Mouse (Mus musculus) adrenal gland, postnatal 10 days (tissue): ENCODE measurements around the gene Gm11060. TPM values are rescaled to one million over a fixed set of nuclear protein-coding genes. Genes with fewer than 3 reads are reported as not detected.

Source experiments
- DNase-seq: peaks from one replicate; pipeline ENCODE4 v3.0.0; 2021; ENCODE audit warnings: mixed read lengths
- long read RNA-seq, 2 experiments: library from polyadenylated mRNA; stranded (forward); transcript quantifications; one replicate each; pipeline ENCODE4 v2.0.0; 2021
- total RNA-seq, 2 experiments: library from RNA; stranded (reverse); gene quantifications; 2 replicates each; pipeline ENCODE4 v1.2.3; 2021

The Gm11060 gene
- not detected for total RNA-seq
- long read RNA-seq, experiment 1 = 0 reads
- long read RNA-seq, experiment 2 = 0 reads

DNA sequence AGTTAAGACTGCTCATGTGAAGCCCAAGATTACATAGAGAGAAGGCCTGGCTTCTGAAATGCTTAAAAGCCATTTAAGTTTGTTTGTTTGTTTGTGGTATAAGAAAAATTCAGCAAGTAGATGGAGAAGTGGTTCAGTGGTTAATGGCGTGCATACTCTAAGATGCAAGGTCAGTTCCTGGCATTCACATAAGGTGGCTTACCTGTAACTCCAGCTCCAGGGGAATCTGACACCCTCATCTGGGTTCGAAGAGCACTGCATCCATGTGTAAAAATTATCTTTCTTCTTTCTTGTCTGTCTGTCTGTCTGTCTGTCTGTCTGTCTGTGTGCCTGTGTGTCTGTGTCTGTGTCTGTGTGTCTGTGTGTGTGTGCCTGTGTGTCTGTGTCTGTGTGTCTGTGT is at the start of gene Gm11060:
TSS of gene Gm11060 (plus strand) at position 301 of the 400 bp plus-strand sequence.
- no peak for DNase-seq

DNA sequence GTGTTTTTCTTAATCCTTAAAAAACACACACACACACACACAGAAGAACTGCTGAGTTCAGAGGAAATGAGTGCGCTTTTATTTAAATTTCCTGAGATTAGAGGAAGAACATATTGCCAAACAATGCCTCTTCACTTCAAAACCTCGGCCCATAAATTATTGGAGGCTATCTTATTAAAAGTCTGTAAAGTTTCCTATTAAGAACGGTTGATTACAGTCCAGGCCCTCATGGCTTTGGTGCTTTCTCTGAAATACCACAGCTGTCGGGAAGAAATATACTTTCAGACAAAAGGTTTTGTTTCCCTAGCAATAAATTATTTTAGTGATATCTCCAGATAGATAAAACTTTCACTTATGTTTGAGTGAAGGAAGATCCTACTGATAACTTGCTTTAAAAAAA is 48.7 kb upstream of the Gm11060 start:
- DNase-seq = no peak

DNA sequence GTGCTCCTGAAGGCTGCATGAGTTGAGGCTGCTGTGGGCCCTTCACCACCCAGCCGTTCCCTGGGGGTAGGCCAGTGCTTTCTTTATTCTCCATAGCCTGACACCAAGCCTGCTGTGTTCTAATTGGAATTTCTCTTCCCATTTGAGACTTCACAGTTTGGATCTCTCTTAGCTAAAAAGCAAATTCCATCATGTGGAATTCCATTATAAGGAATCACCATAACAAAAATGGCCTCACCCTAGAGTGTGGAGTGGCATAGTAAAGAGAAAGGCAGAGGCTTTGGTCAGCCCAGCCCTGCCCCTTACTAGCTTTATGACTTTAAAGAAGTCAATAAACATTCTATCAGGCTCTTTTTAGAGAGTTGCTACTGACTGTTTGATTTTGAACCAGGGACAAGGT is 43.5 kb upstream of the Gm11060 start:
- DNase-seq = no peak

DNA sequence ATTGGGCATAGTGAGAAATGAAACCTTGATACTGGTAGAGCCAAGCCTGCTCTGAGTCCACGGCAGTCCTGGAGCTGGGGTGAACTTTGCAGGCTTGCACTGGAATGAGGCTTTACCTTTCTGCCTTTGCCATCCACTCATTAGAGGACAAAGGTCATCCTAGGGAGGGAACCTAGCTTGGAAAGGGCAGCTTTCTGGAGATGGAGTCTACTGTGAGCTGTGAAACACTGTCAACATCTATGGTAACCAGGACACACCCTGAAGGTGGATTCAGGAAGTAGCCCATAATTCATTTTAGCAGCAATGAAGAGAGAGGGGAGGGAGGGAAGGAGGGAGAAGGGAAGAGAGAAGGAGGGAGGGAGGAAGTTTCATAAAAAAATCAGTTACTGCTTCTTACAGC is 36.3 kb upstream of the Gm11060 start:
- DNase-seq = no peak

DNA sequence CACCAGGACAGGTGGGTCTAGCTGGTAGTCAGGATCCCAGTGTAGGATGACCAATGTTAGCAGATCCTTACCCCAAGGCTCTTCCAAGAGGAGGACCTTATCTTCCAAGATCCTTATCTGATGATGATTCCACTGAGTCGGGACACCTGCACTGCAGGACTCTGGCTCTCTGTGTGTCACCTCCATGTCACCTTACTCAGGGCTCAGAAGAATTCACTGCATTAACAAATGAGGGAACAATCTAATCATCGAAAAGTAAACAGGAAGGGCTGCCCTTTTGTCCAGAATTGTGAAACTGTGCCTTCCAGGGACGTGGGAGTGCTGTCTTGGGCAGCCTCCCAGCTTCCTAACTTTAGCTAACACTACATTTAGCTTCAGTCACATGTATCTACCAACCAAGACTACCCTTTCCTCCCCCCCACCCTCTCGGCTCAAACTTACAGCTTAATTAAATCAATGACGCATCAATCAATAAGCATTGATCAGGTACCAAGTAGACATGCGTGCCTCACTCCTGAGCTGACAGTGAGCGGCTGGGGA is 33.2 kb upstream of the Gm11060 start:
- no peak for DNase-seq

DNA sequence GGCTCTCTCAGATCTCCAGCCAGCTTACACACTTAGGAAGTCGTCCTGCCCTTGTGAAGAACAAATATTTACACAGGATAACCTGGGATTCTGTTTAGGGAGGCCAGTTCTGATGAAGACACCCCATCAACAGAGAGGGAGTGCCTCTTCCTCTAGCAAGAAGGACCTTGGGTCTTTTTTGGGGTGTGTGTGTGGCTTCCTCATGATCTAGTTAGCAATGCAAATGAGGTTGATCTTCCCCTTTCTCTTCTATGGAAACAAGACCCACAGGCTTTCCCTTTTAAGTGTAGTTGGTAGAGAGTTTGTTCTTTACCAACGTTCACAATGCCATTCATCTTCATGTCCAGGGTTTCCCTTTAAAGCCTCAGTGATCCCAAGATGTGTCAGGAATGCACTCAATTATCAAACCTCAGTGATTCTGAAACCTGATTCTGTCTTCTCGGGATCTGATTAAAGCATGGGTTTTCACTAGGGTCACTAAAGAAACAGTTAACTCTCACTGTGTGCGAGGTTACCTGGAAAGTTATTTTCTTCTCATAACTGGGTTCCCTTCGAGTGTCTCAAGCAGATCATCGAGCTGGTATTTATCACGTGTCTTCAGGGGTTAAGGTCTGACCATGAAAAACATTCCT is 29.0 kb upstream of the Gm11060 start:
- no peak for DNase-seq

DNA sequence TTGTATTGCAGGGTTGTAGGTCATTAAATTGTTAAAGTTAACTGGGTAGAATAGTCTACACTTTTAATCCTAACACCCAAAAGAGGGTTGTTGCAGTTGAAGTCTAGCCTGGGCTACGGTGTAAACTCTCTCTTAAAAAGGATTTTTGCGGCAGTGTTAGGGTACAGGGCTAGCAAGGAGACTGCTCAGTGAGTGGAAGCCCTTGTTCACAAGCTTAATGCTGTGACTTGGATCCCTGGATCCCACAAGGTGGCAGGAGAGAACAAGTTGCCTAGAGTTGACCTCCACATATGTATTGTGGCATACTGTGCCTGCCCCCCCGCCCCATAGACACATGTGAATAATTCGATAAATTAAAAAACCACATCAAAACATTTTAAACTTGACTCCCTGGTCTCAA is 19.3 kb upstream of the Gm11060 start:
- peak; percentile 22 for DNase-seq

DNA sequence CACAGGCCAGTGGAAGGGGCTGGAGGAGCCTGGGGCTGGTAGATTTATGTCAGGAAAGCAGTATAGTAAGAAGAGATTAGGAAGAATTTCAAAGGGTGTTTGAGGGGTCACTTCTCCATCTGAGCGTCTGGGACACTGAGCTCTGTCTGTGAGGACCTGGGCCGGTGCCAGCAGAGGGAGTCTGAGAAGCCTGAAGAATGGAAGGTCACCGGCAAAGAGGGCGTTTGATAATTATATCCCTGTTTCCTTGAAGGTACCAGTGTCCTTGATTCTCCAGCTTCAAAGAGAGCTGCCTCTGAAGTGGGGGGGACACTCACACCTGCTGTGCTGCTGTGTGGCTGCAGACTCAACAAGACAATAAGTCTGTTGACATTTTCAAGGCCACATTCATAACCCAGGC is 17.6 kb upstream of the Gm11060 start:
- peak; percentile 57 for DNase-seq

DNA sequence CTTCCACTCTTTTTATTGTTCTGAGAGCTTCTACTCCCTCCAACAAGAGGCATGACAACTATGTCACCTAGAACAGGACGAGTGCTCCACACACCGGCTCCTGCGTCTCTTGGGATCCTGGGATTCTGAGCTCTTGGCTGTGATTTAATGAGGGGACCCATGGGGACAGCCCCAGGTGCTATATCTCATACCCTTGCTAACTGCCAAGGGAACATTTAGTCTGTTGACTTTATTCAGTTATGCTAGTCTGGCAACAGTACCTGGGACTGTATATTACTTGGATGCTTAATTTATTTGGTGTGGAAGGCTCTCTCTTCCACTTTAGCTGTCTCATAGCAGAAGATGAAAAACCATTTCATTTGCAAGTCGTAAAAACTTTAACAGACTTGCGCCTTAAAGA is 16.0 kb upstream of the Gm11060 start:
- DNase-seq = no peak

DNA sequence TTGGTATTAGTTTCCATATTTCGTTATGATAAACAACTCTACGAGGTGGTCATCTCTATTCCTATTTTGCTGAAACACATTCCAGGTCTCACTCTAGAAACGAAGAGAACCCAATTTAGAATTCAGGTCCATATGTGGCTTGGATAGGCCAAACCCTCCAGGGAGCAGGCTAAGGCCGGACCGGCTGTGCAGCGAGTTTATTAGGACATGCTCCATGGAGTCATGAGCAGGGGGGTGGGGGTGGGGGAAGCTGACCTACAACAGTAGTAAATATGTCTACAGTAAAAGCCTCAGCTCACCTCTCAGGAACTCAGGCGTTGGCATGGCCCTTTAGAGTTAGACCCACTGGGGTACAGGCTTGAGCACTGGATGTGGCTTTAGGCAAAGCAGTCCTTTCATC is 14.7 kb upstream of the Gm11060 start:
- DNase-seq = no peak

DNA sequence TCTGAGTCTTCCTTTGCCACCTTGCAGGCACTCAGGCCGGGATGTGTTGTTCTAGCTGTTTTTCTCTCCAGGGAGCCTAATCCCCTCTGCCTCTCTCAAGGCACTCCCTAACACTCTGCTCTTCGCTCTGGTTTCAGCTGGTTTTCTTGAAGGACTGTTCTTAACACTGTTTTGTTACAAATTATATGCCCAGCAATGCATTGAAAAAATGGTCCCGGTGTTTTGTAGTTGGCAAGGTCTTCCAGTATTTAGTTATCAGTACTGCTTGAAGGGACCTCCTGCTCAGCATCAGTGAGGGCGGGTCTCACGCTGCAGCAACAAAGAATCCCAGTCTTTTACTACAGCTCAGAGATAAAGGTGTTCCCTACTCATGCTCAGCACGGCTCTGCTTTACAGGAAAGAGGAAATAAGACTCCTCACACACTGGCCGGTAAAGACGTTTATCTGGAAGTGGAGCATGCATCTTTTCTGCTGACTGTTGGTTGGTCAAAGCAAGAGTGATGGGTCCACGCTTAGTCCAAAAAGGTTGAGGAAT is 9.5 kb upstream of the Gm11060 start:
- DNase-seq = no peak

DNA sequence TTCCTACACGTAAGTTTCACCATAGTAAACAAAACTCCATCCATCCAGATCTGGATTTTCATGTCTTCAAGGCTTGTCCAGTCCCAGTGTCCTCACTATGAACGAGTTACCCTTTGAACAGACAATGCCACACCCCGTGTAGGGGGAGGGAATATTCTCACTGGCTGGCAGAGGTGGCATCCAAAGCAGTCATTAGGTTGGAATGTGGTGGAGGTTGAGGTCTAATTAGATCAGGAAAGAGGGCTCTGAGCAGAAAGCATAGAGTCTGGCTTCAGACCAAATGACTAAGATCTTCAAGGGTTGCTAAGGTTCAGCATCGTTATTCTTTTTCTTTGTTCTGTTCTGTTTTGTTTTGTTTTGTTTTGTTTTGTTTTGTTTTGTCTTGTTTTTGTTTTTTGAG is 7.8 kb upstream of the Gm11060 start:
- DNase-seq = no peak

DNA sequence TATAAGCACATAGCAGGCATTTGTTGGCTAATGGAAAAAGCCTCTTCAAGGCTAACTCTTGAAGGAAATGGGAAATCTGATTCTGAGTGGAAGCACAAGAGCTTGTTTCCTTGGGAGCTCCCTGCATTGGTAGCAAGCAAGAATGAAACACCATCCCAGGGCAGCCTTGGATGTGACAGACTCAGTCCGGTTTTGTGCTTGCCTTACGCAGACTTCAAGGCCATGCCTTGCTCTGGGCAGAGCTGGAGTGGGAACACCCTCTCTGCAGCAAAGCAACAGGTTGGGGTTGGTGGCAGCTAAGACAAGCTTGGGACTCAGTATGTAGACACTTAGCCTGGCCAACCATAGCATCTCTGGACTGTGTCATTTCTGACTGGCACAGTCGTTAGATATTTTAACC is 5.7 kb upstream of the Gm11060 start:
- DNase-seq = peak; percentile 23

DNA sequence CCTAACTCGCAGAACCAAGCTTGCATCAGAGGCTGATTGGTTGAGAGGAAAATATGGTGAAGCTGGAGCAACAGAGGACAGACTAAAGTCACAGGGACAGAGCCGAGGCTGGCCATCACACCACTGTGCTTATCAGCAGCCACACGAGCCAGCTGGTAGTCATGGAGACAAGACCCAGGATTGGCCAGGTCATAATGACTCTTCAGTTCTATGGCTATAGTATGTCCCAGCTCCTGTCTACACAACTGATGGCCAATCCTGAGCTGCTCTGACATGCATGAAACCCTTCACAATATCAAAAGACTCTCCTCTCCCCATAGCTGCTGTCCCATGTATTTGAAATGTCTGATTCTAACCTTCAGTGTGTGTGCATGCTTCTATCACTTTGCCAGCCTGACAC is 3.8 kb upstream of the Gm11060 start:
- DNase-seq = no peak

DNA sequence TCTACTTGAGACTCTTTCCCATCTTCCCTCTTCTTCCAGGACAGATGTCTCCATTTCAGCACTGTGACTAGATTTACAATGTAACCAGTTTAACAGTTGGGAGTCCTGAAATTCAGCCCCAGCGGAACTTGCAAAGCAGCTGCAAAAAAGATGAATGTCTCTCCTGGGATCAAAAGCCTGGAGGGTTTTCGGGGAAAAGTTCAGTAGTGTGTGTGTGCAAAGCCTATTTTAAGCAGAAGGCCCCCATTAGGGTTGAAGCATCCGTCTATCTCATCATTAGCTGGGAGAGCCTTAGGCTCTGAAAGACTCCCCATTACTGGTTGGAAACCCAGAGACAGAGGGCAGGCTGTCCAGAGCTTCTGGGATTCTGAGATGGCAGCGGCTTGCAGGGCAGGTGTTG is 2.7 kb upstream of the Gm11060 start:
- DNase-seq = peak; percentile 35

DNA sequence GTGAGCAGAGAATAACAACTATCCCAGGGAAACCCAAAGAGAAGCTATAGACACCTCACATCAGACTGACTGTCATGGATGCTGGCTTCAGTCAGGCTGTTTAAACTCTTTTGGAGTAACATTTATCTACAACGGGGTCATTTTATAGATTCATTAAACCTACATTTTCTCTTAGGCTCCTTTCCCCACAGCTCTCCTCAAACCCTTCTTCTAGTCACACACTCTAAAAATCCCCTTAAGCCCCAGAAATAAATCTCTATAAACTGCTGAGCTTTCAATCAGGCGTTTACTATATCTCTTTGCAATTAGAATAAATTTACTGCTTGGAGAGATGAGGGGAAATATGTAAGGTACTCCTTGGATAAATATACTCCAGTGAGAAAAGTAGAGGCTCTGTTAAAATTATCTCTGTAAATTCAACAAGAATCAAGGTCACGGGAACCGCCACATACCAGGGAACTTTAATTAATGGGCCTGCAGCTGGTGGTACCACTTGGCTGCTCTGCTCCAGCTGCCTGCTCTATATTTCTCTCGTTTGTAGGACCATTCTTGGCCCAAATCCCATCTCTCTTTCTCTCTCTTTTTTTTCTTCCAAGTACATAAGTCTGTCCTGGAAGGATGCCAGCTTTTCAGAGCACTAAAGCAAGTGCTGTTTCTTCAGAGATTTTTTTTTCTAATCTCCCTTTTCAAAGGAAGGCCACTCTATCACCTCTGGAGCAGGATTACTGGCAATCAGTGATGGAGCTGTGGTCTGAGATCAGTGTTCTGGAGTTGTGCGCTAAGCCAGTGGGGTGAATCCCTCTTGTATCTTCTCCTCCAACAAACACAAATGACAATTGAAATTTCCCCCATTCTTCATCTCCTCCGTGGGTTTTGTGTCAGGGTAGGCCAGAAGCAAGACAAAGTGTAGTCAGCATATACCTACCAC is 2.0 kb upstream of the Gm11060 start:
- DNase-seq = peak; percentile 14

DNA sequence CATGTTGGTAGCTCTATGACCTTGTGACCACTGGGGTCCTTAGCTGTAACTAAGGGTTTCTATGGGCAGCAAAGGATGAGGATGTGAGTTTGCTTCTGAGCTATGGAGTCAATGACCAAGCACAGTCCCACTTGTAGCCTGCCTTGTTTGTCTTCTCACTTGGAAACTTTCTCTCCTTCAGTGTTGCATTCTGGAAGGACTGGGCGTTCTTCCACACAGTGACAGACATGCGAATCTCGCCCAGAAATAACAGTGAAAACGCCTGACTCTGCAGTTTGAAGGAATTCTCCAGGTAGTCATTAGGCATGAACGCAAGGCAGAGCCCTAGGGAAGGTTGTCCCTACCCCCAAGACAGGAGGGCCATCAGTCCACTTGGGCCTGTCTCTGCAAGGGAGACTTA is 827 bp upstream of the Gm11060 start:
- peak; percentile 53 for DNase-seq

DNA sequence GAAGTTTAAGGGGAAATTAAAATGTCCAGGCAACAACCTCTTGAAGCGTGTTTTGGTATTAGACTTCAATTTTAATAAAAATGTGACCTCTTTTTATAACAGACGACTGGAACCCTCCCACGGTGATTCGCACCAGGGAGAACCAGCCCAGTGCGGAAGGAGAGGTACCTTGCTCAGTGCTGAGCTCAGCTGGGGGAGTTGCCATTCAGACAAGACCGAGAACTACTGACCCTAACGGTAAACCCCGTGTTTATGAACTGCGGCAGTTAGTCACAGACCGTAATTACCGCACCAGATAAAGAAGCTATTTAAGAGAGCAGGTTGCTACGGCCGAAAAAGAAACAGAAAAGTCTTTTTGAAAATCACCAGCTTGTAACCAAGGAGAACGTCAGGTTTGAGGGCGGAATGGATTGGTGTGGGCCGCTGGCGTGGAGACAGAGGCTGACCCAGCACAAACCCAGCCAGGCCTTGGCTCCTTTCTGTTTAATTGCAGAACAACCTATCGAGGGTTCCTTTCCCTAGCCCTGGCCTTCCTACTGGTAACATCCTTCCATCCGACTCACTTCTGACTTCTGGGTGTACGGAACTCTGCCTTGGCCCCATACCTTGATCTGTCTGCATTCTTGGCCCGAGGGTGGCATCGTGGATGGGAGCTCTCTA is 5.6 kb downstream of the Gm11060 start:
- no peak for DNase-seq

DNA sequence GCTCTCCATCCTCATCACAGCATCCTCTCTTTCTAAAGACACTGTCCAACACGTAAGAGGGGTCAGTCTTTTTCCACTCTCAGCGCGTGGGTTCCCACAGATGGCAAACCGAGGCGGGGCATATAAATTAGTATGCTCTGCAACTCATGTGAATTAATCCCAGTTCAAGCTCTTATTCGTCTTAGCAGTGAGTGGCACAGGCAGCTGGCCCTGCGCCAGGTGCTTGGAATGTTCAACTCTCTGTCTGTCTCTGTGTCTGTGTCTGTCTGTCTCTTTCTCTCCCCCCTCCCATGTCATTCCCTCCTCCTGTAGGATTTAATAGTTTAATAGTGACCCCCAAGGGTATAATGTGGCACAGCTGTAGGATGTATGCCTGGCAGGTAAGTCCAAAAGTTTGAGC is 7.6 kb downstream of the Gm11060 start:
- DNase-seq = peak; percentile 26

DNA sequence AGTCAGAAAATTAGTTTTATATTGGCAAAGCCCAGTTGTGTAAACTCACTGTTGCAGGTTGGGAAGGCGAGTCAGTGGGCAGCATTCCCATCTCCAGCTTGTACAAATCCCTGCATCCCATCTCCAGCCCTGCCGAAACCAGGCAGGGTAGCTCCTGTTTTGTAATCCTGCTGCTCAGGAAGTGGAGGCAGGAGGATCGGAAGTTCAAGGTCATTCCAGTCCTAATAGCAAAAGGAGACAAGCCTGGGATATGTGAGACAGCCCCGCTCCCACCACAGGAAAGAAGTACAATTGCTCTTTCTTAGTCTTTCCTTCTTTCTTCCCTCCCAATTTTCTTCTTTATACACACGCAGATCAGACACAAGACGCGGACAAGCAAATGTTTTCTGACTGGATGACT is 8.7 kb downstream of the Gm11060 start:
- no peak for DNase-seq

DNA sequence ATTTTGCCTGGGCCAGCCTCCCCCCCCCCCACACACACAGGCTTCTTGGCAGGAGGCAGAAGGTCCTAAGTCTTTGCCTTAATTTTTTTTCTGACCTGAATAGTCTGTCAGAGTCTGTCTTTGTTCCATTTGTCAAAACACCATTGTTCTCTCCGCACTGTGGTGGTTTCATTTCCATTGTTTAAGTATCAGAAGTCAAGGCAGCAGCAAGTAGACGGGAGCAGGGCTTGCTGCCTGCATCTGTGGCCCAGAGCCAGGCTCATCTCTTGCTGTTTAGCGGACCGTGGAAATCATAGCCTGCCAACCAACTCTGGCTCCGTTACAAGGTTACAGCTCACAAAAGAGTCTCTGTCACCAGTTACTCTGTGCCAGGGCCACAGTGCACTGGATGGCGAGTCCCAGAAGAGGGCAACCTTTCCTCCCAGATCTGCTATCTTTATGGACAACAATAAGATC is 16.9 kb downstream of the Gm11060 start:
- DNase-seq = peak; percentile 89

DNA sequence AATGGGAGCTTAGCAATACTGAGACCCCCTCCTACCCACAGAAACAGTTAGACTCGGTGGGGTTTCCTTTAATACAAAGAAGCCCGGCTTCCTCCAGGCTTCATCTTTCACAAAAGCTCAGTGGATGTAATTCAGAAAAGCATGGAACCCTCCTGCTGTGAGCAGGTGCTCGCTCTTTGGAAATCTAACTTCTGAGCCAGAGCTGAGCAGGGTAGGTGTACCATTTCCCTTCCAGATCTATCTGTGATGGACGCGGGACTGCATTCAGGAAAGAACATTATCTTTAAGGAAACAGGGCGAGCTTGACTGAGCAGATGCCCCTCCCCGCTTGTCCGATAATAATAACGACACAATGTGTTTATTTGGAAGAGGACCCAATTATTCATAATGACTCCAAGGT is 22.3 kb downstream of the Gm11060 start:
- no peak for DNase-seq

DNA sequence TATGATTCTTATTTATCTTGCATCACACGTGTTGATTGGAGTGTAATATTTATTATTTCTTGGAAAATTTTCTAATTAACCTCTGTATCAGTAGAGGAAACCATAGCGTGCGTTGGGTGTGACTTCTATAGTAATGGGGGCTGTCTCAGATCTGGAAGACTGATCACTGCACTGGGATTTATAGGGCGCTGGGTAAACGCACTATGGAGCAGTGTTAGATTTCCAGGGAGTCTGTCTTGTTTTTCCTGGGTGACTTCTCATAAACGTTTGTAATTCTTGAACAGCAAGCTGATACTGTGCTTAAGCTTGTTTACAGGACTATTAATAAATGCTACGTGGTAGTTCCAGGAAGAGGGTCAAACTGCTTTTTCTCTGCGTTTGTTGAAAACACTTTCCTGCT is 25.9 kb downstream of the Gm11060 start:
- no peak for DNase-seq
